Mouse (Mus musculus): ENCODE measurements around the gene Pde11a. TPM values are rescaled to one million over a fixed set of nuclear protein-coding genes. Genes with fewer than 3 reads are reported as not detected.
"Not testable (repeated sequence)": the region's sequence is repeated elsewhere in the genome, so short reads cannot be mapped to it uniquely, and the experiment has no call there.

Gene Pde11a
- total RNA-seq, 2 experiments from 2014 or later: 0.15 to 0.61 TPM

DNA sequence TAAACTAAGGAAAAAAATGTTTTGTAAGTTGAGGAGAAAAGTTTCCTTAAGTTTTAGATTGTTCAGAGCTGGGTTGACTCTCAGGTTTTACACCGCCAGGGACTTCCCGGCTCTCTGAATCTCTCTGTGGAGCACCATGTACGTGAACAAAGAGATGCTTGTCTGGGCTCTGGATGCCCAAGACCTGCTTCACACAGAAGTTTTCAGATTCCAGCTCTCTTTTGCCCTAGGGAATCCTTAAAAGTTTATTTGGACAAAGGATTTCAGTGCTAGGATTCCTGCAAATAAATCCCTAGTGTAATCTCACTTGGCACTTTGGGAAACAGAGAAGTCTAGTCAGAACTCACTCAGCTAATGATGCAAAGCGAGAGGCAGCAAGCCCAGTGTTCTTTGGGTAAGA, 348.9 kb downstream of the Pde11a start:
- no peak for DNase-seq

DNA sequence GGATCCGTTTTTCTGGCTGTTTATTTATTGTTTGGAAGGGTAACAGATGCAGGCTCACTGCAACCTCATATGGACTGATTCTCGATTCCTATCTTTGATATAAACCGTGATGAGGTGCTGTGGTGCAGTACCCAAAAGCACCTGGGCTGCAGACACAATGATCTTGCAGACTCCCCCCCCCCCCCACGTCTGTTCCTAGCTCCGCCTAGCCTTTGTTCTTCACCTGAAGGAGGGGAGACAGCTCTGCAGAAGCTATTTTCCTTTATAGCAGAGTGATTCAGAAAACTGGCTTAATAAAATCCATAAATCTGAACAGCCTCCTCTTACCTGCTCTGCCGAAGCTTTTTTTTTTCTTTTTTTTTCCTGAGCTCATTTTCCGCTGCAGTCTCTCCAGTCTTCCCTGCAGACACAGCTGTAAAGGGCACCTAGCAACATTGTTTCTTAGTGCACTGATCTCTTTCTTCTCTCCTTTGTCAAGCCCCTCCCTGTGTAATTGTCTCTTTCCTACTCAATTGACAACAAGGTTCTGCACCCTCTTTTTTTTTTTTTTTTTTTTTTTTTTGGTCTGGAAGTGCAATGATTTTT, 349.7 kb downstream of the Pde11a start:
- no peak for DNase-seq

DNA sequence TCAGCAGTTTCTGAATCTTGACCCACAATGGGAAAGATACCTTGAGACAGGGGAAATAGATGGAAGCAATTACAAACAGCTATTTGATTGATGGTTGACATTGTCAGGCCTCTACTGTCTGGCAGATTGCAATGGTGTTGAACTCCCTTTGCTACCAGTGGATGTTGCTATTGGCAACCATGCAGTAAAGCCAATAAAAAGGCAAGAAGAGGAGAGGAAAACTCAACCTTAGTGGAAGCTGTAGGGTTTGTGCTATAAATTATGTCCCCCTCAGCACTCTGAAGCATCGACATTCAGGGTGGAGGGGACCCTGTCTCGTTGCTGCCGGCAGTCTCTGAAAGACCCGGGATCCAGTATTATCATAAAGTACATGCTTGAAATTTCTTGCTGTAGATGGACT, 350.2 kb downstream of the Pde11a start:
- DNase-seq: no peak

DNA sequence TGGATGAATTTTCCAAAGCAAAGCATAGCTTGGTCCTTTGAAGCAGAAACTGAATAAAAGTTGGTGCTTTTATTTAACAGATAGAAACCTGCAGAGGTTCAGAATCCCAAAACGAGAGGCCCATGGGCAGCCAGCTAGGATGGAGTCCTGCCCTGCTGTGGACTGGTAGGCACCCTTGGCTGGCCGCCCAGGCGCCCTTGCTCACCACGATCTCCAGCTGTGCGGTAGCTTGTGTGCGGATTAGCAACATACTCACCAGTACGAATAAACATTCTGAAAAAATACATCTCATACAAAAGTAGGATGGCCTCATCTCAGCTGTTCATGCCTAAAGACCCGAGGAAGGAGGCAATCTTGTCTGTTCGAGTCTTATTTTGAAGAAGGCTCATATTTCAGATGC, 350.8 kb downstream of the Pde11a start:
- peak; percentile 31 for DNase-seq

DNA sequence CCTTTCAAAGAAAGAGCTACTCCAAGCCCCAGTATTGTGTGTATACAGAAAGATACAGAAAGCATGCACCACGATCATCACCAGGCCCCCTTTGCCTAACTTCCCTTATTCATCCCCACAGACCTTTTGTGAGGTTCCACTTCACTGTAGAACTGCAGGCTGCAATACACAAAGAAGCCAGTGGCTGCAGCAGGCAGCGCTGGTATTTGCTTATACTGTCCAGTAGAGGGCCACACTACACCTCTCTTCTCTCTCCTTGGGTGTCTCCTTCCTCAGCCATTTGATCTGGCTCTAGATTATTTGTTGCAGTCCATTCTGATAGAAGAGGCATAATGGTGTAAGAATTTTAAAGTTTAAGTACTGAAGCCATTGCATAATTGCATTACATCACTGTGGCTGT, 353.4 kb downstream of the Pde11a start:
- peak; percentile 59 for DNase-seq

DNA sequence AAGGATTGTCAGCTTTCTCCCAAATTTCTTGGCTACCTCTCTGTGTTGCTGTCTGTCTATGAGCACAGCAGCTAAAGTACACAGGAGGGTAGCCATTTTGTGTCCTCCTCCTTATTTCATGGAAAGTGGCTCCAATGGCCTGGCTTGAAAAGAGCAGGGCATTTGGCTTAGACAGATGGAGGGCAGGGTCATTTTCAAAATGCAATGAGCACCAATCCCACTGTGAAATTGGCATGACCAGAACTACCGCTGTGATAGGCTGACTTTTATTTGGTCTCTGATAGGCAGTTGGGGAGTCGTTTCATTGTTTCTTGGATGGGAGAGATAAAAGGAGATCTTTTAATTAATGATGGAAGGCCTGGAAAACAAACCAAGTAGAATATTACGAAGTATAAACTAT, 354.7 kb downstream of the Pde11a start:
- no peak for DNase-seq

DNA sequence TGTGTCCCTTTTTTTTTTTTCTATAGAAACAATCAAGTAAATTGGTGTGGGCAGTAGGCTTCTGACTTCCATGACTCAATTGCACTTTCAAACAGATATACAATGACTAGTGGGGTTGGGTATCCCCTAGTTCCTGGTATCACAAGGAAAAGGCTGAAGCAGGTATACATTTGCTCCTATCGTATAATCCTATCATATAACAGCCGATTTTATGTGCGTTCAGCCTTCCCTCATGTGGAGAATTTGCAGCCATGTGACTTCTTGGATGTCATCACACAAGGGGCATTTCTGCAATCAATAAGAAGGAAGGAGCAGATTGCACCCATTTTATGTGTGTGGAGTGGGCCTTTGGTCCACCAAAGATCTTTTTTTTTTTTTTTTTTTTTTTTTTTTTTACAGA, 355.5 kb downstream of the Pde11a start:
- no peak for DNase-seq

DNA sequence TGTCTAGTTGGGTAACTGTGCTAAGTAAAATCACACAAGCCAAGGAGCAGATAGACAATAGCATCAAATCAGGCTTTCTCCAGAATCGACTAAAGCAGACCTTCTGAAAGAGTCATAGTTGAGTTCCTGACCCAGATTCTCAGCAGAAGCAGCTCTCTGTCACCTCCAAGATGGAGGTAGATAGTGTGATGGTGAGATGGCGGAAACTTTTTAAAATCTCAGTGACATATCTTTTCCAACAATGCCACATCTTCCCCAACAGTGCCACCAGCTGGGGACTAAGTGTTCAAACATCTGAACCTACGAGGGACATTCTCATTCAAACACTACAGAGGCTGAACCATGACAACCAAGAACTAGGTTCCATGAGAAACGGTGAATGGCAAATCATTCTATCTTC, 355.9 kb downstream of the Pde11a start:
- no peak for DNase-seq

DNA sequence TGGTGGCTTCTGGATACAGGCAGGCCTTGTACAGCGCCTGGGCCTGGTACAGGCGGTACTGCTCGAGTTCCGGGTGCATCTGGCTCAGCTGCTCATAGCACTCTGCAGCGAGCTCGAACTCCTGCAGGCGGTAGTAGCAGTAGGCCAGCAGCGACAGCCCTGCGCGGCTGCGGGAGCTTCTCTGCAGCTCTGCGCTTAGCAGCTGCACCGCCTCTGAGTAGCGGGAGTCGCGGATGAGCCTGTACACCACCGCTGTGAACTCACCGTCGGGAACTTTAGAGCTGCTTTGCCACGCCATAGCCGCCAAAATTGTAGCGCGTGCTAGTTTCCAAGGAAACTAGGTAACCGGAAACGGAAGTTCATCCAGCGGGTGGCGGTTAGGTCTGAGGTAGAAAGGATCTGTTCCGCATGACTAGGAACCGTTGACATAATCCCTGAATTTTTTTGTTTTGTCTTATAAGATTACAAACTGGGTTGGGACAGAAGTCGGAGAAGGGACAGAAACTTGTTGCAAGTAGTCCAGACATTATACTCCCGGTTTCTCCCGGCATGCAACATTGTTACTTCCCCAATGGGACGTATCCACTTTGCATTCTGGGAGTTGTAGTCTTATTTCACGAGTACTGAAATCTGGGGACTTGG, 357.0 kb downstream of the Pde11a start, which contains the start of gene Ttc30a1:
Gene Ttc30a1 (minus strand): TSS at position 528 of the 642 bp plus-strand sequence.
- peak; percentile 83 for DNase-seq

DNA sequence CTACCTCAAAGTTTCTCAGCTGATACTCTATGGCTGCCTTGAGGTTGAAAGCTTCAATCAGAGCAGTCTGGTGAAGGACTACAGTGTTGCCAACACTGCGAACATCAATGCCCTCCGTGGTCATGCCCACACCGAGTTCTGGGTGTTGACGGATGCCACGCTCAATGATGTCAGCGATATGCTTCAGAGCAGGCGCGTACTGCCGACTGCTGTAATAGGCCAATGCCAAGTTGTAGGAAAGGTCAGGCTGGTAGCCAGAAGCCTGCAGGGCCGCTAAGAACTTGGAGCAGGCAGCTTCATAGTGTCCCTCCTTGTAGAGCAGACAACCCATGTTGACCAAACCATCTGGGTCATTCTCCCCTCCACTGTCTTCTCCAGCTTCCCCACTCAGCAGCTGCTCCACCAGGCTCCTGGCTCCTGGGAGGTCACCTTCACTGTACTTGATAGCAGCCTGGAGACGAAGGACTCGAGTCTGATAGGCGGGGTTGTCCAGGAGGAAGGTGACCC, 357.6 kb downstream of the Pde11a start:
- not testable (repeated sequence) for DNase-seq

DNA sequence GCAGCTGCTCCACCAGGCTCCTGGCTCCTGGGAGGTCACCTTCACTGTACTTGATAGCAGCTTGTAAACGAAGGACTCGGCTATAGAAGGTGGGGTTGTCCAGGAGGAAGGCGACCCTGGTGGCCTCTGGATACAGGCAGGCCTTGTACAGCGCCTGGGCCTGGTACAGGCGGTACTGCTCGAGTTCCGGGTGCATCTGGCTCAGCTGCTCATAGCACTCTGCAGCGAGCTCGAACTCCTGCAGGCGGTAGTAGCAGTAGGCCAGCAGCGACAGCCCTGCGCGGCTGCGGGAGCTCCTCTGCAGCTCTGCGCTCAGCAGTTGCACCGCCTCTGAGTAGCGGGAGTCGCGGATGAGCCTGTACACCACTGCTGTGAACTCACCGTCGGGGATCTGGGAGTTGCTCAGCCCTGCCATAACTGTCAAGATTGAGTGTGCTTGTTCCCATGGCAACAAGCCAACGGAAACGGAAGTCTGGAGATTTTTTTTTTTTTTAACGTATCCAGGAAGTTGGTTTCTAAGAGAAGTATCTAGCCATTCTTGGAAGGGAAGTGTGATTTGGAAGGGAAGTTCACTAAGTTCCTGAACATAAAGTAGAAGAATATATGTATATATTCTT, 360.7 kb downstream of the Pde11a start, which contains the start of gene Ttc30a2:
Gene Ttc30a2 (minus strand): TSS at position 419 of the 617 bp plus-strand sequence.
- peak; percentile 47 for DNase-seq

DNA sequence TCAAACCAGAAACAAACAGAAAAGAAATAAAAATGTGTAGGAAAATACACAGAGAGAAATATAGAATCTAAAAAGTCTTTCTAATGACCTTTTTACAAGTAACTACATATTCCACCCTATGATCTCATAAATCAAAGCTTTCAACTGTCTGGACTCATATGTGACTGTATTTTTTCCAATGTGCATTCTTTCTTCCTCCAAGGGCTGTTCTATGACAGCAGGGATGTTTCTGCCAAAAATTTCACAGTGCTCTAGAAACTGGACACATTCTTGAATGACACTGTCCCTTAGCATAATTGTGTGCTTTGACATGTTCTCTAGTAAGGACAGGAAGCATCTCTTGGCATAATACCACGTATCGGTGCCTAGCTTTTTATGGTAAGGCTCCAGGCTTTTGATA, 362.5 kb downstream of the Pde11a start:
- DNase-seq: not testable (repeated sequence)

DNA sequence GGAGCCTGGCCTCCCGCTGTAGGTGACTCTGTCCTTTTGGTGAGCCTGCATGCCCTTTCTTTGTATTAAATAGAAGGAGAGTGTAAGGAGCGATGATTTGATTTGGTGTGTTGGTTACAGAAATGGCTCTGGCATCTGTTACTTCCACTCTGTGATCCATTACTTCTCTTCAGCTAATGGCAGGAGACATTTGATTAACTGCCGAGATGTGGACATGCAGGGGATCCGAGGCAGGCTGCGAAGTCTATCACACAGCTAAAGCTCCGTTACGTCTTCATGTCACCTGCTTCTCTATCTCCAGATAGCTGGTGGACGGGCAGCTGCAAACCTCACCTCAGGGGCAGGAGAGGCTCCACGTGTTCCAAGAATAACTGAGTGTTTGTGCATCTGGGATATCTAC, 364.4 kb downstream of the Pde11a start:
- no peak for DNase-seq

DNA sequence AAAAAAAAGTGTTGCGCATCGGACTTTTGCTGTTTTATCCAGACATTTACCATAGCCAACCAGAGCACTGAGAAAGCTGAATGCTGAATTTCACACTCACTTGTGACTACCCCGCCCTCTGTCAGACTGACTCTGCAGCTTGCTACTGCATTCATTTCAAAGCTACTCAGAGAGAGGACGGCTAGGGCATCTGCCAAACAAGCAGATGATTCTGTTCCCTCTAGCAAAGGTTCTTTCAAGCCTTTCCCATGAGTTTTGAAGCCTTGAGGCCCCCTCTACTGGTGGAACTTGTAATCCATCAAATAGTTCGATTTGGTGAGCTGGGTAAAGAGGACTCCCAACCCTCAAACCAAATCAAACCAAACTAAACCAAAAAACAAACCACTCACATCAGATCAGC, 373.6 kb downstream of the Pde11a start:
- peak; percentile 75 for DNase-seq

DNA sequence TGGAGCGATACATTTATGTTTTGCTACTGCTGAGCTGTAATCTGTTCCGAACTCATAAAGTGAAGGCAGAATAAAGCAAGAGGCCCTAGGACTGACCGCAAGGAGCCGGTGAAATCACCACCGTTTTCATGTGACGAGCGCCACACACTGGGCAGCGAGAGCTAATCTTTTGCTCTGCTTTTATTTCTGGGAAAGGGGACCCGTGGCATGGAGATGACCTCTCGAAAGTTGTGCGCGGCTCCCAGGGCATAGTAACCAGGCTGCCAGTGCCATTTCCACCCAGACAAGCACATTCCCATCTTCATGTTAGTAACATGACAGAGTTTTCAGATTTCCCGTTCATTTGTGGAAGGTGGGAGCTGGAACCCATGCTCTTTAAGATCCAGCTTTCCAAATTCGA, 374.1 kb downstream of the Pde11a start:
- DNase-seq: peak; percentile 85

DNA sequence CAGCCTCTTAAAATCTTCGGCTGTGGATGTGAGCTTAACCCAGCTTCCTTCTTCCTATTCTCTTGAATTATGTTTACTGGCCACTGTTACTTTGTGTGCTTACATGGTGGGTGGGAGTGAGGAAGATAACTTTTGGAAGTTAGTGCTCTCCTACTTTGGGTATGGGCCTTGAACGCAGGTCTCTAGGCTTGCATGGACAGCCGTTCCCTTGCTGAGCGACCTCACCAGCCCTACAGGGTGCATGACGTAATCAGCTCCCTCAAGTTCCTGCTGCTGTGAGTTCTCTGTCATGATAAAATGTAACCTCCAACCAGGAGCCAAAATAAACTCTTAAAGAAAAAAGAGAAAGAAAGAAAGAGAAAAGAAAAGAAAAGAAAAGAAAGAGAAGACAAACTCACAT, 374.5 kb downstream of the Pde11a start:
- peak; percentile 25 for DNase-seq

DNA sequence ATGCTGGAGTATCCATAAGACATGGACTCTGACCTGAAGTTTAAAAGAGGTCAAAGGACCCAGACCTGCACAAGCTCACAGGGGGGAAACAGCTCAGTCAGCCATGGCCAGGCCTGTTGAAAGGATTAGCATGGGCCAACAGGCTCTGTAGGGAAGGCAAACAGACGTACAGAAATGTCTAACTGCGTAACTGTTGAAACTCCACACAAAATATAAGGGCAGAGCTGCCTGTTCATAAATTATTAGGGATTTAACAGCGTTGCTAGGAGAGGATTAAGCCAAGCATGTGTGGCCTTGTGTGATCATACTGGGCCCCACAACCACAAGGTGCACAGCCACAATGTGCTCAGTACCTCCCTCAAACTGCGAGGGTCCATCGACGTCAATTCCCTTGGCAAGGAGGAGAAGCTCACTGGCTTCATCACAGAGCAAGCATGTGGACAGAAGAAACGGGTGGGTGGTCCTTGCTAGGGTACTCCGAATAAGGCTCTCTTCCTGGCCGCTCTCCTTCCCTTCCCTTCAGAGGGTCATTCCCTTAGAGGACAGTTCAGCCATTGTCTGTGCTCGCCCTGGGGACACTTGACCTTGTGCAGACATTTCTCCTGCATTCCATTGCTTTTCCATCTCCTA, 375.2 kb downstream of the Pde11a start:
- no peak for DNase-seq

DNA sequence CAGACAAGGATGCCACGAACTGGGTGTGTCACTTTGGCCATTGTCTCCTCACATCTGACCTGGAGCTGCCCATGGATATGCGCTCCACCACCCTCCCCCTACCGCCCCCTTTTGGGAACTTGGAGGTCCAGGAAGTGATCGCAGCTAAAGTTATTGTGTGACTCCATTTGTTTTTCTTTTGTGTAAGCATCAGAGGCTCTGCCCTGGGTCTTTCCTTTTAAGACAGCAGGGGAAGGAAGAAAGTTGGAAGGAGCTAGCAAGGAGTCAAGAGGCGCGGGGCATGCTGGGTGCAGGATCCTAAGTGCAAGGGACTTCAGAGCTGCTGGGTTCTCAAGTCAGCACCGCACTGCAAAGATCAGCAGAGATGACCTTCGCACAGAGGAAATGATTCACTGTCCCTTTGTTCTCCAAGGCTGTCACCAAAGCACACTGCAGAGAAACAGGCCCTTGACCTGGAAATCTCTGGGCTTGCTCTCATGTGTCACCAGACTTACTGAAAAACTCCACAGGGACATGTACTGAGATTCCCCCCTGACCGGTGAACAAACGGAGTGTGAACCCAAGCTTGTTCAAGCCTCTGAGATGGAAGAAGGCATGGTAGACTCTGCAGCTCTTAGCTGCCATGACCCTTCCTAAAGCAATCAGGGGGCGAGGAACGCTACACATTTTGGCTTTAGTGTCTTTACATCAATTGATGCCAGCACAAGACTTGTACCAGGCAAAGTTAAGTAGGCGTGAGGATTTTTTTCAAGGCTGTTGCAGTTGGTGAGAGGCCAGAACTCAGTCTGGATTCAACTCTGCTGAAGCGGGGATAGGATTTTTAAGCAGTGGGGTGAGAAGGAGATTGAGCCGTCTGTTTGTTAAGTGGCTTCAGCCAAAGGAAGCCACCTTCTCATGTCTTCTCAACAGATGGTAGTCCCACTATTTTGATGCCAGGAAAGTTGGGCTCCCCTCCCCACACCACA, 377.9 kb downstream of the Pde11a start:
- peak; percentile 74 for DNase-seq

DNA sequence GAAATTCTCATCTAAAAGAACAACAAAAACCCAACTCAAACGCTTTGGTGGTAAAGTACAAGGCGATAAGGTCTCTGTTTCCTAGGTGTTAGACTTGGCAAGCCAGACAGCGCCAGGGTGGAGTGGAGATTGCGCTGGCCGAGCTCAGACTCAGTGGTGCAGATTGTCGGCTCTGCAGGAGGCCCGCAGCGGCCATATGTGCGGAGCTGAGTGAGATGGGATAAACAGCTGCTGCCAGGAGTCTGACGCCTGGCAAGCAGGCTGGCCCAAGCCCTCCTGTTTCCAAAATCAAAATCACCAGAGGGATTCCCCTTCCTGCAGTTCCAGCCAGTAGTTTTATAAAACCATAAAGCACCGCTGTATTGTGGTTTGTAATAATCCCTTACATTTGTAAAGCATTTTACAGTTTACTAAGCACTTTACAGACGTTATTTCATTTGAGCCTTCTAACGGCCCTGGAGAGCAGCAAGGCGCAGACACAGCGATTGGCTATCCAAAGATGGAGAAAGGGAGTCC, 378.7 kb downstream of the Pde11a start:
- peak; percentile 37 for DNase-seq

DNA sequence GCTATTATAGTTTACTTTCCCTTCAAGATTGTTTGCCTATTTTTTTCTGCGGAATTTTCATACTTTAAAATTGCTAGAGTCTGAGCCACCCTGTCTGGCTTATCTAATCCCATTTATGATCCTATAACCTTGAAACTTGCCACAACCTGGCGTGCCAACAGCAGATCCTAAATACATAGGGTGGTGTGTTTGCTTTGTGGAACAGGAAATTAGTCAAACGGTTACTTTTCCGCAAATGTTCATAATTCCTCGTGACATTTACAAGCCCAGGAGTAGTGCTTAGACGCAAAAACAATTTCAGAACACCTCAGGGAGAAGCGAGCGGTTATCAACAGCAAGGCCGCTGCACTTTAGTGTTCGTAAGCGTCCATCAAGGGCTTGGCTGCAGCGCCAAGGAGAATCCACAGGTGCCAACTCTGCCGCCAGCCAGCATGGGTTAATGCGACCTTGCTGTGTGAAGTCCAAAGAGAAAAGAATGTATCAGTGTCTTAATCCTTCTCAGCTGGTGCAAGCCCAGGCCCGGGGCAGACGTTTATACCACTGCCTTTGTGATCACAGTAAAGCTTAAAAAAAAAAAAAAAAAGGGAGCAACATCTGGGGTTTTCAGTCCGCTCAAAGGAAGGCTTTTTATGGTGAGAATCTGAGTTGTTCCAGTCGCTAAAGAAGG, 379.3 kb downstream of the Pde11a start:
- DNase-seq: peak; percentile 59

DNA sequence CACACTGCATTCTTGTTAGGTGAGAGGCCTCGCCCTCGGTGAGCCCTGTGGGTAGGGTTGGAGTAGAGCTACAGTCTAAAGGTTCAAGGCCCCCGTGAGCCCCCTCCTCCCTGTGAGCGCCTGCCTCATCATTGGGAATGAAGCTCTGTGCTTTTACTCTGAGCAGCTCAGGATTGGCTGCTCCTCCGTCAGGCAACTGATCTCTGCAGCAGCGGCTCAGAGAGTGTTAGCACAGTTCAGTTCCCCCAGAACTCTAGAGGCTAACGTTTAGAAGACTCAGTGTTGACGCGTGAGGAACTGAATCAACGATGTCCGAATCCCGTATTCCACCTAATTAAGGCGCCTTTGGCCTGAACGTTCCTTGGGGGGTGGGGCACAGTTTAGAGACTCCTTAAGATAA, 382.9 kb downstream of the Pde11a start:
- no peak for DNase-seq
